Mouse (Mus musculus) lung, postnatal 0 days (tissue): ENCODE results near the gene Fam186b. TPM values are rescaled to one million over a fixed set of nuclear protein-coding genes. Genes with fewer than 3 reads are reported as not detected.
"Not testable (repeated sequence)": the region's sequence is repeated elsewhere in the genome, so short reads cannot be mapped to it uniquely, and the experiment has no call there.

Source experiments
- ATAC-seq: fragments of 200-750 bp; cut with Nextera tagmentation; 2 replicates; pipeline ENCODE4 v1.8.0; 2017; ENCODE audit warnings: moderate library complexity
- DNase-seq: peaks from one replicate; pipeline ENCODE4 v3.0.0-alpha.2; 2016; ENCODE audit warnings: low spot score
- H3K27ac ChIP-seq: fragments of 300-500 bp; sonication (generic); 2 replicates; pipeline ENCODE4 v1.5.1; 2014; ENCODE audit warnings: antibody characterized with exemption, mild to moderate bottlenecking, low read length, mixed read lengths
- H3K27me3 ChIP-seq: fragments of 300-500 bp; sonication (generic); replicated peaks from 2 replicates; pipeline ENCODE4 v1.6.1; 2014; ENCODE audit warnings: low read length, mixed read lengths; ENCODE audit not compliant: insufficient read depth
- H3K36me3 ChIP-seq: fragments of 300-500 bp; sonication (generic); 2 replicates; pipeline ENCODE4 v1.6.1; 2014; ENCODE audit warnings: low read length, mixed read lengths; ENCODE audit not compliant: insufficient read depth
- H3K4me1 ChIP-seq: fragments of 300-500 bp; sonication (generic); 2 replicates; pipeline ENCODE4 v1.6.1; 2014; ENCODE audit warnings: antibody characterized with exemption, low read depth, low read length, mixed read lengths; ENCODE audit not compliant: insufficient read depth
- H3K4me2 ChIP-seq: fragments of 300-500 bp; sonication (generic); replicated peaks from 2 replicates; pipeline ENCODE4 v1.6.1; 2014; ENCODE audit warnings: low read depth, mild to moderate bottlenecking, low read length, moderate library complexity, mixed read lengths
- H3K4me3 ChIP-seq: fragments of 300-500 bp; sonication (generic); 2 replicates; pipeline ENCODE4 v1.5.1; 2014; ENCODE audit warnings: low read depth, low read length
- H3K9ac ChIP-seq: fragments of 300-500 bp; sonication (generic); replicated peaks from 2 replicates; pipeline ENCODE4 v1.6.1; 2014; ENCODE audit warnings: low read depth, mild to moderate bottlenecking
- H3K9me3 ChIP-seq: fragments of 300-500 bp; sonication (generic); 2 replicates; pipeline ENCODE4 v1.6.1; 2016; ENCODE audit warnings: low read length, mixed read lengths
- CTCF ChIP-seq: IDR thresholded peaks from 2 replicates; pipeline ENCODE4 v1.5.1; 2016; ENCODE audit warnings: antibody characterized with exemption, mild to moderate bottlenecking
- EP300 ChIP-seq: IDR thresholded peaks from 2 replicates; pipeline ENCODE4 v1.6.1; 2016; ENCODE audit warnings: antibody characterized with exemption, mild to moderate bottlenecking, control low read depth
- WGBS: fragments of 180-500 bp; shearing (Covaris S2); extraction: QIAGEN DNeasy Blood & Tissue Kit; methylation state at CpG from one replicate; pipeline ENCODE4 v1.1.7; 2014; 5-methylcytosine and 5-hydroxymethylcytosine counted together
- polyA plus RNA-seq: library from polyadenylated mRNA; unstranded; fragments of >200 nt; fragmentation: Nextera tagmentation; extraction: Ambion mirVana; gene quantifications from 2 replicates; pipeline ENCODE4 v1.2.1, GENCODE M21; 2015

Fam186b gene
- polyA plus RNA-seq, 1 experiment from 2014 or later = not detected

DNA sequence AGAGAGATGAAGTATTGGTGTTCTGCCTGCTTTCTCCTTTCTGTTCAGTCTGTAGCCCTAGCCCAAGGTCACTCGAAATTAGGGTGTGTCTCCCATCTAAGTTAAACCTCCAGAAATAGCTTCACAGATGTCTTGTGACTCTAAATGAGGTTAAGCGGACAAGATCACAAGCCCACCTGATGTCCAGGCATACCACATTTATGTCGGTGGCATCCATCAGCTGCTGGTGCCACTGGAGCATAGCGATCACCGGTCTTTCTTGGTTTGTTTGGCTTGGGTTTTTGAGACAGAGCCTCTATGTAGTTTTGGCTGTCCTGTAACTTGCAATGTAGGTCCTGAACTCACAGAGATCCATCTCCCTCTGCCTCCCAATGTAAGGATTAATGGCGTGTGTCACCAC lies 41.9 kb downstream of the Fam186b start:
- Histone ChIP-seq H3K36me3 (no peaks in the 10 kb centered on the region), H3K4me3 (no peak overlapping the region), H3K27me3 (no peaks in the 10 kb centered on the region), H3K27ac (peak overlapping the region; percentile 26; the same call in 1 of the 2 replicates), H3K4me2 (no peak overlapping the region), H3K9me3 (no peaks in the 10 kb centered on the region), H3K4me1 (no peaks in the 10 kb centered on the region), H3K9ac (no peak overlapping the region)
- ATAC-seq = no peak
- 93% methylated on average over 6 of the region's 6 CpGs for WGBS
- no peak for DNase-seq
- TF ChIP-seq EP300 = no peak
- TF ChIP-seq CTCF = no peak

DNA sequence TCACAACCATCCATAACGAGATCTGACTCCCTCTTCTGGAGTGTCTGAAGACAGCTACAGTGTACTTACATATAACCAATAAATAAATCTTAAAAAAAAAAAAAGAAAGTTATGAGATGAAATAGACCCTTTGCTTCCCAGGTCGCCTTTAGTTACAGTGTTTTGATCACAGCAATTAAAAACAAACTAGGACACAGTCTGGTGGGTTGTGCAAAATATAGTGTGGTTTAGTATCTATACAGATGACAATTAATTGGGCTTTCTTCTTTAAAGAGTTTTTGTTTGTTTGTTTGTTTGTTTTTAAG lies 42.6 kb downstream of the Fam186b start:
- peak overlapping the region; percentile 94; the same call in 1 of the 2 replicates for H3K27ac ChIP-seq
- H3K27me3 ChIP-seq, H3K9me3 ChIP-seq, H3K4me3 ChIP-seq, H3K4me1 ChIP-seq, H3K36me3 ChIP-seq, ATAC-seq, H3K9ac ChIP-seq, DNase-seq: not testable (repeated sequence)
- H3K4me2 ChIP-seq = peak overlapping the region; percentile 72; the same call in 1 of the 2 replicates
- WGBS = 36% methylated on average over 2 of the region's 2 CpGs

DNA sequence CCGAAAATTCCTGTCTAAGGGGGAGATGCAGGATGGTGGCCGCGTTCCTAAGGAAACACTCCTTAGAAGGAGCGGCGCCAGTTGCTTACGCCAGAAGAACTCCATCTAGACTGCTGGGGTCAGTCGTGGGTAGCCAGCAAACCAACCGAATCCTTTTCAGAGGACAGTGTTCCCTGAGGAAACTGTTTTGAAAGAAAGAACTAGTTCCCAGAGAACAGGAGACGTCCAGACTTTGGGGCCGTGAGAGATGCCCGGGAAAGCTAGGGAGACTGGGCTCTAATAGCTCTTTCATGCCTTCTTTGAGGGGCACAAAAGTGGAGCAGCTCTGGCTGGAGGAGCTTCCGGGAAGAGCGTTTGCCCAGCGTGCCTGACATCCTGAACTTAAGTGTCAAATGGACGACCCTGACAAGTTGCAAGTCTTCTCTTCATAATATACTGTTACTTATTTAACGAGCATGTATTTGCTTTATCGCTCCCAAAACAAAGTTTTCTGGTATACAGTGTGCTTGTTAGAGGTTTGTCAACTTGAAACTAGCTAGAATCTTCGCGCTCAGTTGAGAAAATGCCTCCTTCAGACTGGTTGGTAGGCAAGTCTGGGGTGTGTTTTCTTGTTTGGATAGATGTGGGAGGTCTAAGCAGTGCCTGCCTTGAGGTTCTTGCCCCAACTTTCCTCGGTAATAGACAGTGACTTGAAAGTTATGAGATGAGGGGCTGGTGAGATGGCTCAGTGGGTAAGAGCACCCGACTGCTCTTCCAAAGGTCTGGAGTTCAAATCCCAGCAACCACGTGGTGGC lies 43.1 kb downstream of the Fam186b start:
- DNase-seq (peak; percentile 92), ATAC-seq (peak; percentile 71)
- Histone ChIP-seq H3K27ac (peak overlapping the region; percentile 94), H3K9ac (peak overlapping the region; percentile 34; the same call in 1 of the 2 replicates), H3K36me3 (peaks cover 6% of the 10 kb centered on the region; the same call in 1 of the 2 replicates), H3K4me1 (no peaks in the 10 kb centered on the region), H3K4me2 (peak overlapping the region; percentile 72), H3K27me3 (no peaks in the 10 kb centered on the region), H3K9me3 (no peaks in the 10 kb centered on the region), H3K4me3 (peak overlapping the region; percentile 60)
- 4% methylated on average over 22 of the region's 22 CpGs for WGBS
- TF ChIP-seq EP300 = 0 out of 2 replicates have a peak, but pooled peaks have one; percentile 3
- peak; percentile 46 for TF ChIP-seq CTCF

DNA sequence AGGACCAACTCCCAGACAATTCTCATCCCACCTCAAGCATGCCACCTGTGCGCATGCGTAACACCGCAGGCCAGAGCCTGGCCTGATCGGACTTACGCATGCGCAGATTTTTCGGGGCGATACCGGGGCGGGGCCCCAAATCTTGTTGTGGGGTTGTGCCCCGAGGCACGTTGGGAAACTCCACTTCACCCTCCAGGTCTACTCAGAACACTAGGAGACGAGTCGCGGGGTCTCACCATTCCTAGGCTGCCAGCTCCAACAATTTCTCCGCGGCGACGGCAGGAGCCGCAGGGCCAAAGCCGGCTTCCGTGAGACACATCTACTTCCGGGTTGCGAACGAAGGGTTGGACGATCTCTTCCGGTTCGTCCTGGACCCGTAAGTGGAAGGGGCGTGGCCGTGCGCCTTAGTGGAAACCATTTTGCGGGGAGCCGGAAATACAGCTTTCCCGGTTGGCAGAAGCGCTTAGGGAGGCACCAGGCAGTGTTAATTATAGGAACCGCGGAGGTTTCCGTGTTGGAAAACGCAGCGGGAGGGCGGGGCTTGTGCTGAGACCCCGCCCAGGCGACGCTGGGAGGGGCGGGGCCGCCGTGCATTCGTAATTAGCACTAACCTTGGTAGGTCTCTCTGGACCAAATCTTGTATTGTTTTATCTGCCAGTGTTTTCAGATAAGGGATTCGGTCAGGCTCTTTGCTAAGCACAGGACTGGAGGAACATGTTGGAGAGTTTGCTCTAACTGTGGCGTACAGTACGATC lies 43.9 kb downstream of the Fam186b start, which contains the start of gene Mcrs1:
Gene Mcrs1, minus strand, starts transcription at position 336 of the 755 bp plus-strand sequence.
- ATAC-seq (peak; percentile 96), DNase-seq (peak; percentile 100)
- peak within 1 kb of the TSS; percentile 60 for H3K4me3 ChIP-seq
- under 1% methylated on average over 52 of the region's 52 CpGs for WGBS
- no peaks in the 10 kb centered on the region for H3K4me1 ChIP-seq
- peak; percentile 12; the same call in 1 of the 2 replicates for TF ChIP-seq CTCF
- peak; percentile 70 for TF ChIP-seq EP300
- H3K9ac ChIP-seq = peak within 1 kb of the TSS; percentile 76
- peak within 1 kb of the TSS; percentile 94 for H3K27ac ChIP-seq
- peak within 1 kb of the TSS; percentile 72 for H3K4me2 ChIP-seq
- peaks cover 11% of the 10 kb centered on the region; the same call in 1 of the 2 replicates for H3K36me3 ChIP-seq
- no peaks in the 10 kb centered on the region for H3K27me3 ChIP-seq
- no peaks in the 10 kb centered on the region for H3K9me3 ChIP-seq

DNA sequence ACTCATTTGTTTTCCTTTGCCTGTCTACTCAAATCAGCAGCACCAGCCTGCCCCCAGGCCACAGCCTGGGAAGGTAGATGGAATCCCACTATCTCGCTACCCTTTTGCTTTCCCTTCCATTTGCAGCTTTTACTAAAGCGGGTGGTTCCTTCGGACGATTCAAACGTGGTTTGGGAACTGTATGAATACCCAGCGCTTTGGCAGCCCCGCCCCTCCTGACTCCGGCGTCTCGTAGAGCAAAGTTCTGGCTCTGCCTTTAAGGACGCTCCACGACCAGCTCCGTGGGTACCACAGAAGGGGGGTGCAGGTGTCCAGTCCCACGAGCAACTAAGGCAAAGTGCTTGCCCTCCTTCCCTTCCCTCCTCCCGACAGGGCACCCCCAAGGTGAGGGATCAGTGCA lies 44.6 kb downstream of the Fam186b start:
- Histone ChIP-seq H3K4me2 (peak overlapping the region; percentile 72), H3K36me3 (peaks cover 11% of the 10 kb centered on the region; the same call in 1 of the 2 replicates), H3K4me3 (peak overlapping the region; percentile 60)
- H3K27ac ChIP-seq, H3K4me1 ChIP-seq, H3K9ac ChIP-seq, H3K27me3 ChIP-seq, H3K9me3 ChIP-seq, DNase-seq: not testable (repeated sequence)
- under 1% methylated on average over 14 of the region's 15 CpGs for WGBS
- ATAC-seq = peak; percentile 2; the same call in 1 of the 2 replicates

DNA sequence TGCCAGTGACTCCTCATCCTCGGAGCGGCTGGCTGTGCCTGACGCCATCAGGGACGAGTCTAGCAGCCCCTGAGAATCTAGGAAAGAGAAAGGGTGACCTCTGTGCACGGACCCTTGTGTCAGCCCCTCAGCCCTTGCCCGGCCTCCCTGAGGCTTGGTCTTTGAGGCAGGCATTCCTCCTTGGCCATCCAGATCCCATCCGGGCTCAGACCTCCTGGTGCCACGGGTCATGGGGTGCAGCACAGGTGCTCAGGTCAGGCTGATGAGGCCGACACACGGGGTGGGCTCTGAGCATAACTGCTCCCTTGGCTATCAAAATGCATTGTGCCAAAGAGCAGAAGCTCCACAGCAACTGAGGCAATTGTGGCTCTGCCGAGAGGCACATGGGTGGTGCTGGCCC lies 45.8 kb downstream of the Fam186b start:
- Histone ChIP-seq H3K4me2 (no peak overlapping the region), H3K4me3 (no peak overlapping the region), H3K4me1 (no peaks in the 10 kb centered on the region), H3K36me3 (peaks cover 16% of the 10 kb centered on the region; the same call in 1 of the 2 replicates), H3K27ac (no peak overlapping the region), H3K9ac (no peak overlapping the region), H3K27me3 (no peaks in the 10 kb centered on the region), H3K9me3 (no peaks in the 10 kb centered on the region)
- DNase-seq (no peak), ATAC-seq (no peak)
- 90% methylated on average over 11 of the region's 11 CpGs for WGBS
- TF ChIP-seq CTCF (no peak), EP300 (no peak)
